Mouse (Mus musculus) kidney, adult 9 months (tissue): ENCODE results near the gene Lce3a.
A peak's percentile ranks its signal among the peaks of the same experiment; 100 is the strongest.

Source experiments
- DNase-seq: peaks from one replicate; pipeline ENCODE4 v3.0.0; 2022

Lce3a gene

DNA sequence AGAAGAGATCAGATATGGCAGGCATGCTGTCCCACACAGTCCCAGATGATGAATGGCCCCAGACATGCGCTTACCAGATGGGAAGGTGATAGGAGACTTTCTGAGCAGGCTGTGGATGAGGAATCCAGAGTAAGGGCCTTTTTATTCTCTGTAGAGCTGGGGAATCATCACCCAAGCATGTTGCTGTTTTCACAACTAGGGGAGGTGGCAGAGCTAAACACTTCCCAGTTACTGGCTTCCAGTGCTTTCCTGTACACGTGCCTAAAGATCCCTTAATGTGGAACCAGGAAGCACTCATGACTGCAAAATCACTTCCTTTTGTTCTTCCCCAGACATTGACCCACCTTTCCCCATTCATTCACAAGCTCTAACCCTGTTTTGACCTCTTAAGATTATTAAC, at the start of gene Lce3a:
Gene Lce3a (minus strand): TSS at position 101 of the 400 bp plus-strand sequence.
- DNase-seq, result no peak

DNA sequence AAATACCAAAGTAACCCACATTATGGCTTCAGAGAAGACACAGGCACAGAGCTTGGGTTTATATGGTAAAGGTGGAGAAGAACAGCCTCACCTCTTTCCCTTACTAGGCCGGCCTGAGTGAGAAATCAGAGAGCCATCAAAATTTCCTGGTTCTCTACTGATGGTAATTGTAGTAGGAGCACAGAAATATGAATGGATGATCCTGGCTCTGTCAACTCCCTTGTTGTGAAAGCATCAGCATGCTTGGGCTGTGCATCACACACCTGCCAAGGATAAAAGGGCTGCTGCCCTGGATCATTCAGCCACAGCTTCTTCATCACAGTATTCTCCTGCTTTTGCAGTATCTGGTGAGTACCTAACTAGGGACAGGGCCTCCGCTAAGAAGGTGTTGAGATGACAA, 40.7 kb upstream of the Lce3a start, which contains the start of gene Lce3e:
Gene Lce3e (plus strand): TSS at position 301 of the 400 bp plus-strand sequence.
- no peak for DNase-seq

DNA sequence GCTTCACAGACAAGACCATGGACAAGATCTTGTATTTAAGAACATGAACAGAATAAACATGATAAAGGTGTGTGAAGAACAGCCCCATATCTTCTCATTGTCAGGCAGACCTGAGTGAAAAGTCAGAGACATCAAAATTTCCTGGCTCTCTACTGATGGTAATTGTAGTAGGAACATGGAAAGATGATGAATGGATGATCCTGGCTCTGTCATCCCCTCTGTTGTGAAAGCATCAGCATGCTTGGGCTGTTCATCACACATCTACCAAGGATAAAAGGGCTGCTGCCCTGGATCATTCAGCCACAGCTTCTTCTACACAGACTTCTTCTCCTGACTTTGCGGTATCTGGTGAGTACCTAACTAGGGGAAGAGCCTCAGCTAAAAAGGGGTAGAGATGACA, 31.1 kb upstream of the Lce3a start, which contains the start of gene Lce3d:
Gene Lce3d (plus strand): TSS at position 301 of the 400 bp plus-strand sequence.
- no peak for DNase-seq

DNA sequence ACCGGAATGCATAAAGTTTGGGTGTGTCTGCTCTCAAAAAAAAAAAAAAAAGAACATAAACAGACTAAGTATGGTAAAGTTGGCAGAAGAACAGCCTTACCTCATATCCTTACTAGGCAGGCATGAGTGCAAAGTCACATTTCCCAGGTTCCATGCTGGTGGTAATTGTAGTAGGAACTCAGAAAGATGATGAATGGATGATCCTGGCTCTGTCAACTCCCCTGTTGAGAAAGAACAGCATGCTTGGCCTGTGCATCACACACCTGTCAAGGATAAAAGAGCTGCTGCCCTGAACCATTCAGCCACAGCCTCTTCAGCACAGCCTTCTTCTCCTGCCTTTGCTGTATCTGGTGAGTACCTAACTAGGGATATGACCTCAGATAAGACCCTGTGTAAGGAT, 18.2 kb upstream of the Lce3a start, which contains the start of gene Lce3c:
Gene Lce3c (plus strand): TSS at position 301 of the 400 bp plus-strand sequence.
- DNase-seq, result no peak

DNA sequence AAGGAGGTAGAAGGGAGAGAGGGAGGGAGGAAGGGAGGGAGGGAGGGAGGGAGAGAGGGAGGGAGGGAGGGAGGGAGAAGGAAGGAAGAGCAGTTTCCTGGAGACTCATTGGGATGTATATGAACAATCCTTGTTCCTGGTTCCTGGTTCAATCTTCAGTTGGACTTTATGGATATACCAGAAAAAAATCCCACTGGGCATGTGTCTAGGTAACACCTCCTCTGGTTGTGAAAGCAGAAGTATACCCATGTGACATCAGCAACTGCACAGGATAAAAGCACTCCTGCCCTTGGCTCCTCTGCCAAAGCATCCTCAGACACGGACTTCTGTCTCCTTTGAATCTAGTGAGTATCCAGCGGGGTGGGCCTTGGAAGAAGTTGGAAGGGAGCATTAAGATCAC, 6.6 kb upstream of the Lce3a start, which contains the start of gene Lce3b:
Gene Lce3b (plus strand): TSS at position 301 of the 400 bp plus-strand sequence.
- DNase-seq, result no peak

DNA sequence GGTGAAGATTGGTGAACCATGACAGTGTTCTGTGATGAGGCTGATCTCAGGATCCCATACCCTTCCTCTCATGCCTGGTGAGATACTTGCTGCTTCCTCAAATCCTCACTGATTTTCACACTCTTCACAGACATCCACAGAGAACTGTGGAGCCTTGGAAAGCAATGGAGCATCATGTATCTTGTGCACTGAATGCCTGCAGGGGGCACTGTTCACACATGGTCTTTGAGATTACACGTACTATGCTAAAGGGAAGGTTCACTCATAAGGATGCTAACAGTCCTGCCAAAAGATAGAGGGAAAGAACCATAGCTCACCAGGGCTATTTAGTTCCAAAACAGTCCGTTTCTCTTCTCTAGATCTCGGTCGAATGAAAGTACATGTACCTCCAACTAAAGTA, 5.7 kb downstream of the Lce3a start:
- DNase-seq, result peak; percentile 5

DNA sequence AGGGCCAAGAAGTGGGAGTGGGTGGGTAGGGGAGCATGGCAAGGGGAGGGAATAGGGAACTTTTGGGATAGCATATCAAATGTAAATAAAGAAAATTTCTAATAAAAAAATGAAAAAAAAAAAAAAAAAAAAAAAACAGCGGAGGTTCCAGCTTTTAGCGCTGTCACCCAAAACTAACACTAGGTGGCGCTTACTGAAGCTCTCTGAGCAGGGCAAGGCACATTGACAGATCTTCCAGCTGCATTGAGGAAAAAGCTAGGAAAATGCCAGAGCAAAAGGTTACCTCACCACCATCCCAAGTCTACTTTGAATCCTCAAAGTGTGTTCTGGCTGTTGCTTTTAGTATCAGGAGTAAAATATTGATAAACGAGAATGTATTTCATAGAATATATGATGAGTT, 18.5 kb downstream of the Lce3a start:
- DNase-seq, result peak; percentile 29

DNA sequence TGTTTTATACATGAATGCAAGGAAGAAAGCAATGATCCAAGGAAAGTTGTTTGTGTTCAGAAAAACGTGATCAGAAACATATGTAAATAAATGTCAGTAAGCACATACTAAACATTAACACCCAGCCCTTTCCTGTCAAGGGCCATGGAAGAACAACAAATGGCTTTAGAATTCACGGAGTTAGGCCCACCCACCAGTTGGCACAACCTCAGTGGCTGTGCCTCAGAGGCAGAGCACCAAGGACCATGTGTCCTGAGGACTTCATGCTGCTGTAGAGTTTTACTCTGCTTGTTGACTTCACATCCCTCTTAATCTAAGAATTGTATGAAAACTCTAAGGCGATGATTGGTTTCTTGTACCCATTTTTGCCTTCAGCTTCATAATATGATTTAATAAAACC, 20.8 kb downstream of the Lce3a start:
- DNase-seq, result no peak

DNA sequence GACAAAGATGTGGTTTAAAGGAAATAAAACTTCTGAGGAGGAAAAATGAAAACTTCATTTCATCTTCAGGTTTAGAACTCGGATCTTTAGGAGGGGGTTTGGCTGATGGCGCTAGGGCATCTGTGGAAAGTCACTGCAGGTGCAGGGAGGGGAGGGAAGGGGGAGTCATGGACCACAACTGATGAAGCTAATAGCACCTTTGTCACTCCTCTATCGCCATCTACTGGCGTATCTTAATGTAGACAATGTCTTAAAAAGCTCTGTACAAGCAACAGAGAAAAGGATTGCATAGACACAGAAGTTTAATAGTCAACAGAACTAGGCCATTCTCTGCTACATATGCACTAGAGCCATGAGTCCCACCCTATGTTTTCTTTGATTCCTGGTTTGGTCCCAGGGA, 22.4 kb downstream of the Lce3a start:
- no peak for DNase-seq

DNA sequence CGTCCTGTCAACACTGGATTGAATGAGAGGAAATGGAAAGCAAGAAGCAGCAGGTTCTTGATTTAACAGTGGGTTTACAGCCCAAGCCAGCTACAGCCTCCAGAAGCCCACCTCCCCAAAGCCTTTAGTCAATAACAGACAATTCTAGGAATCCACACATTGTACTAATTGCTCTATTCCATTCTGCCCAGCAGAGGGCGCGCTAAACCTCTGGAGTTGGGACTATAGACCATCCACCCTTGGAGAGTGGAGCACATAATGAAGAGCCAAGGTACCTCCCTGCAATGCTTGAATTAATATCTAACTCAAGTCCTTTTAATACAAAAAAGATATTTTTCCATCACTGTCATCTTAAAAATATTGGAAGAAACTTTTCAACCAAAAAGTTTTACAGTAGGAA, 23.0 kb downstream of the Lce3a start:
- DNase-seq, result peak; percentile 35

DNA sequence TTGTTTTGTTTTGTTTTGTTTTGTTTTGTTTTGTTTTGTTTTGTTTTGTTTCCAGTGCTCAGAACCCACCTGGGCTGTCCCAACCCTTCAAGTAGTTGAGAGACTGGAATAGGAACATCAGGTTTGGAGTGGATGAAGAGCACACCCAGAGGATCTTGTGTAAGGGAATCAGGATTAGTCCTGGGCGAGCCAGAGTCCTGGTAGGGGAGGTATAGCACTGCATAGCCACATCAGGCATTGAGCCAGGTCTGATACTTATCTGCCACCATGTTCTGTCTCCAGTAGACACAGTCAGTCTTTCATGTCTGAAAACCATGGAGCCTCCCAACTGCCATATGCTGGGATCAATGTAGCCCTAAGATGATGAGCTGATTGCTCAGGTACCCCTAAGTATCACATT, 31.5 kb downstream of the Lce3a start:
- no peak for DNase-seq

DNA sequence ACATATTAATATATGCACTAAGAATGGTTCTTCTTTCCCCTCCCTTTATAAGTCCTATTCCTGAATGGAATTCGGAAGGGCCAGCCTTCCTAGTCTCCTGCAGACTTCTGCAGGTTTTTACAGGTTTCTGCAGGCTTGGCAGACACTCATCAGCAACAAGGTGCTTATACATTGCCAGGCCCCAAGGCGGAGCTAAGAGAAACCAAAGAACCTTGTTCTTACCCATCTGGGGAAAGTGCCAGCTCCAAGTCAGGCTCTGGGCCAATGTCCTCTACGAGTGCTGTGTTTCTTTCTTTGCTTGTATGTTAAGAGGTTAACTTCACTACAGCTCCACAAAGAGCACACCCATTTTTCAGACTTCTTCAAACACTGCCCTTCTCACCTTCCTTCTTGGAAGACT, 32.0 kb downstream of the Lce3a start:
- peak; percentile 64 for DNase-seq
